Mouse (Mus musculus): Measurements from ENCODE around the gene Olfr630. TPM values are rescaled to one million over a fixed set of nuclear protein-coding genes. Genes with fewer than 3 reads are reported as not detected.
"Not testable (repeated sequence)": the region's sequence is repeated elsewhere in the genome, so short reads cannot be mapped to it uniquely, and the experiment has no call there.

Gene Olfr630
- total RNA-seq (2017): not detected in 2 replicates

DNA sequence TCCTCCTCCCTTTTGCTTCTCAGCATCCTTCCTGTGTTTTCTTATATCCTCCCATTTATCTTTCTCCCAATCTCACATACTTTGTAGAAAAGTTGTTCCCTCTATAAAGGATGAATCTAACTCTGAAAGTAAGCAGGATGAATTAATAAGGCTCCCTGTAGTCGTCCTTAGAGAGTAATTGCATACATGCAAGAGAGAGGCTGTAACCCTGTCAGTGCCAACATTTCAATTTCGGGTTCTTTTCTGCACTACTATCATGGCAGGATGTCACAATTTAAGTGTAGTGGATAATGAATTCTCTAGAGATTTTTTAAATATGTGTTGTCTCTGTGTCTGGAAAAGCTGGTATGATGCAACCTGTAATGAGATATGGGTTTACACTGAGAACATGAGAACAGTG lies at the start of gene Olfr630:
Gene Olfr630 (minus strand): TSS at position 101 of the 400 bp plus-strand sequence.
- no peak for ATAC-seq (ENCODE audit: extremely low read depth, insufficient number of reproducible peaks, low FRiP score, poor library complexity, severe bottlenecking)

GRCm38 (mm10) chr7:103806856-103807255 lies 49.7 kb upstream of the Olfr630 start:
- ATAC-seq (ENCODE audit: extremely low read depth, insufficient number of reproducible peaks, low FRiP score, poor library complexity, severe bottlenecking): peak; percentile 58; the same call in 1 of the 2 replicates

DNA sequence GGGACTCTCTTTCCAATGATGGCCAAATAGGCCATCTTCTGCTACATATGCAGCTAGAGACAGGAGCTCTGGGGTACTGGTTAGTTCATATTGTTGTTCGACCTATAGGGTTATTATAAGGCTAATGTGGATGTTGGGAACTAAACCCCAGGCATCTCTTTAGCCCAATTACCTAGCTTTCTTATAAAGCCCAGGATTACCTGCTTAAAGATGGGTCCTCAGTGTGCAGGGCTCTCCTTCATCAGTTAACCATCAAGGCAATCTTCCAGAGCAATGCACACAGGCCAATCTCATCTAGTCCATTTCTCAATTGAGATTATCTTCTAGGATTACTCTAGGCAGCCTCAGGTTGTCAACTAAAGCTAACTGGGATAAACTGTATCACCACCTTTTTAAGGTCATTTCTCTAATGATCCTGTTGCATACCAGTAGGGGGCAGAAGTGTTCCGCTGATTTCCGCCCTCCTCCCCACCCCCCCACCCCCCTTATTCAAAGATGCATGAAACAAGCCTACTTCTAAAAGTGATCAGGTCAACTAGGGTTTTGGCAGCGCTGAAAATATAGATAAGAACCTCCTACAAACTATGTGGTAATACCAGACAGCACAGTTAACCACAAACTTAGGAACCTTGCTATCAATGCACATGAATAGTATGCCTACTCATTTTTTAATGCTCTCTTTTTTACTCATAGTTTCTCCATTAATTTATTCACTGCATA lies 35.7 kb upstream of the Olfr630 start:
- peak; percentile 41; the same call in 1 of the 2 replicates for ATAC-seq (ENCODE audit: extremely low read depth, insufficient number of reproducible peaks, low FRiP score, poor library complexity, severe bottlenecking)

GRCm38 (mm10) chr7:103791721-103792120 lies 34.6 kb upstream of the Olfr630 start, which contains the start of gene Olfr67:
Gene Olfr67, minus strand, starts transcription at chr7:103791821.
- no peak for ATAC-seq (ENCODE audit: extremely low read depth, insufficient number of reproducible peaks, low FRiP score, poor library complexity, severe bottlenecking)

DNA sequence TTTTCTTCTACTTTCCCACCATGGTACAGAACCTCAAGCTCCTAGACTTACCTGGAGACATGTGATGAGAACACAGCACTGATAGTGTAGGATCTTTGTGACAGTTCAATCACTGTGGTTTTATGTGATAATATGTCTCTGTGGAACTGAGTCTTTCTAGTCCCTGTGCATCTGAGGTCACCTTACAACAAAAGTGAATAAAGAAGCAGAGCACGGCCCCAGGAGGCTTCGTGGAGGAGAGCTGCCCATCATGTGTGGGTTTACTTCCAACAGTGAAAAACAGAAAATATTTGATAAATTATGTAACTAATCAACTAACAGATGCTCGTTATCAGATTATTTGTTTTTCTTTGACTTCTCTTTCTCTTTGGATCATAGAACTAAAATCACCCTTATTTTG lies 22.5 kb upstream of the Olfr630 start, which contains the start of gene Olfr68:
Gene Olfr68 (minus strand): TSS at position 101 of the 400 bp plus-strand sequence.
- no peak for ATAC-seq (ENCODE audit: extremely low read depth, insufficient number of reproducible peaks, low FRiP score, poor library complexity, severe bottlenecking)

- ATAC-seq (ENCODE audit: extremely low read depth, insufficient number of reproducible peaks, low FRiP score, poor library complexity, severe bottlenecking): not testable (repeated sequence)
Measured at GRCm38 (mm10) chr7:103777652-103778051, 20.5 kb upstream of the Olfr630 start.

DNA sequence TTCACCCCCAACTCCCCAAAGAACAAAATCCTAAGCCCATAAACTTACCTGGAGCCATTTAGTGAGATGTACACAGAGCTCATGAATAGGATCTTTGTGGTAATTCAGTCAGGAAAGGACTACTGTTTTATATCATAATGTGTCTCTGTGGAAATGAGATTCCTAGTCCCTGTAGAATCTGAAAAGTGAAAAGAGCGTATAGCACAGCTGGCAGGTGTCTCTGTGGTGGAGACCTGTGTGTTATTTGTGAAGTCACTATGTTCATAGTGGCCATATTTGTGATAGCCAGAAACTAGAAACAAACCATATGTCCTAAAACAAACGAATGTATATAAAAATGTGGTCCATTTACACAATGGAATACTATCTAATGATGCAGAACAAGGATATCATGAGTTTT lies 14.4 kb upstream of the Olfr630 start, which contains the start of gene Olfr69:
Gene Olfr69 (minus strand): TSS at position 101 of the 400 bp plus-strand sequence.
- no peak for ATAC-seq (ENCODE audit: extremely low read depth, insufficient number of reproducible peaks, low FRiP score, poor library complexity, severe bottlenecking)

GRCm38 (mm10) chr7:103767687-103768086 lies 10.6 kb upstream of the Olfr630 start:
- ATAC-seq (ENCODE audit: extremely low read depth, insufficient number of reproducible peaks, low FRiP score, poor library complexity, severe bottlenecking): not testable (repeated sequence)

GRCm38 (mm10) chr7:103762212-103762611 lies 5.1 kb upstream of the Olfr630 start:
- not testable (repeated sequence) for ATAC-seq (ENCODE audit: extremely low read depth, insufficient number of reproducible peaks, low FRiP score, poor library complexity, severe bottlenecking)

DNA sequence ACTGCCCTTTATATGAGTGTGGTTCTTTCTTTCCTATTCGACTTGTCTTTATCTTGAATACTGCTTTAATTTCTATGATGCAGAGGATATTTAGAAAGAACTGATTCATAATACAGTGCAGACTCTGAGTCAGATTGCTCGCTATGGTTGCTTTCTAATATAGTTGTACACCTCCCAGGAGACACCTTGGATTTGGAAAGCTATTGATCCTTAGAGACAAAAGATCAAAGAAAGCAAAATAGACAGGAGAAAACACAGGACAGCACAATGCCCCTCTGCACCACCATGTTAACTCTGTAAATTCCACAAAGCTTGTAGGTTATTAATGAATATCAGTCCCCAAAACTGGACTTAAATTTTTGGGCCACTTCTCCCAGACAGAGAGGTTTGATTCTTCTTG lies 12.3 kb downstream of the Olfr630 start, which contains the start of gene Olfr629:
Gene Olfr629 (minus strand): TSS at position 101 of the 400 bp plus-strand sequence.
- no peak for ATAC-seq (ENCODE audit: extremely low read depth, insufficient number of reproducible peaks, low FRiP score, poor library complexity, severe bottlenecking)

- ATAC-seq (ENCODE audit: extremely low read depth, insufficient number of reproducible peaks, low FRiP score, poor library complexity, severe bottlenecking): no peak
Measured at GRCm38 (mm10) chr7:103730074-103730473, 27.1 kb downstream of the Olfr630 start, which contains the start of gene Olfr628. Gene Olfr628, plus strand, starts transcription at chr7:103730374.

GRCm38 (mm10) chr7:103716398-103716797 lies 40.7 kb downstream of the Olfr630 start:
- ATAC-seq (ENCODE audit: extremely low read depth, insufficient number of reproducible peaks, low FRiP score, poor library complexity, severe bottlenecking): not testable (repeated sequence)

DNA sequence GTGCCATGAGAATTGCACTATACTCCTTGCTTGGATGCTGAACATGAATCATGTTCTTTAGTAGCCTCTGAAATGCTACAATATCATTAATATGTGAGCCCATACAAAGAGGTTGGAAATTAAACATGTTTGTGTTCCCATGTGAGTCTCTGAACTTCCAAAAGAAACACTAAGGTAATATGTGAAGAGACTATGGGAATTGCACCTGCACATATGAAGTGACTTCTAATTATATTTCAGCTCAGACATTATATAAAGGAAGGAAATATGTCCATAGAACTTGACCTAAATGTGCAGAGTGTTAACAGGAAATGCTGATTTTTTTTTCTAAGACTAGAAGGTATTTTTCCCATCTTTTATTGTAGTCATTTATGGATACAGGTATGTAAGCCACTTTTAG lies 42.8 kb downstream of the Olfr630 start, which contains the start of gene Olfr243:
Gene Olfr243 (plus strand): TSS at position 301 of the 400 bp plus-strand sequence.
- ATAC-seq (ENCODE audit: extremely low read depth, insufficient number of reproducible peaks, low FRiP score, poor library complexity, severe bottlenecking): no peak

DNA sequence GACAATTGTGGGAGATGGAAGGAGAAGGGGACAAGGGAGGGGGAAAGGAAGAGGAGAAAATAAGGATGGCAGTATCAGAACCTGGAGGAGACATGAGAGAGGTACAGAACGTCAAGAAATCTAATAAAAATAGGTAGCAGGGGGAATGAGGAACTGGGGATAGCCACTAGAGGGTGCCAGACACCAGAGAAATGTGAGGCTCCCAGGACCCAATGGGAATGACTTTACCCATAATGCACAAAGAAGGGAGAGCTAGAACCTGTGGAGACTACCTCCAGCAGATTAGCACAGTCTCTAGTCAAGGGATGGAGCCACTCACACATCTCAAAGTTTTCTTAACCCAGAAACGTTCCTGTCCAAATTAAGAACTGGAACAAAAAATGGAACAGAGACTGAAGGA lies 45.1 kb downstream of the Olfr630 start:
- ATAC-seq (ENCODE audit: extremely low read depth, insufficient number of reproducible peaks, low FRiP score, poor library complexity, severe bottlenecking): no peak

Other genes with a start within 250 kb of the Olfr630 start
- not detected in 2 replicates for gene Olfr610, start 245.2 kb downstream of the Olfr630 start, total RNA-seq (2017)
- gene Olfr611, start 236.5 kb downstream of the Olfr630 start, total RNA-seq (2017): not detected in 2 replicates
- gene Olfr612, start 214.6 kb downstream of the Olfr630 start, total RNA-seq (2017): not detected in 2 replicates
- not detected in 2 replicates for gene Olfr613, start 209.3 kb downstream of the Olfr630 start, total RNA-seq (2017)
- gene Olfr615, start 201.3 kb downstream of the Olfr630 start, total RNA-seq (2017): not detected in 2 replicates
- gene Olfr616, start 188.2 kb downstream of the Olfr630 start, total RNA-seq (2017): not detected in 2 replicates
- not detected in 2 replicates for gene Olfr617, start 184.3 kb downstream of the Olfr630 start, total RNA-seq (2017)
- not detected in 2 replicates for gene Olfr618, start 167.2 kb downstream of the Olfr630 start, total RNA-seq (2017)
- not detected in 2 replicates for gene Olfr619, start 156.8 kb downstream of the Olfr630 start, total RNA-seq (2017)
- gene Olfr620, start 144.8 kb downstream of the Olfr630 start, total RNA-seq (2017): 0.25 TPM in 1 of 2 replicates, not detected in the other
- not detected in 2 replicates for gene Olfr622, start 114.6 kb downstream of the Olfr630 start, total RNA-seq (2017)
- gene Olfr623, start 93.6 kb downstream of the Olfr630 start, total RNA-seq (2017): not detected in 2 replicates
- gene Olfr624, start 86.1 kb downstream of the Olfr630 start, total RNA-seq (2017): 0.12 TPM in 1 of 2 replicates, not detected in the other
- not detected in 2 replicates for gene Olfr625-ps1, start 74.6 kb downstream of the Olfr630 start, total RNA-seq (2017)
- 0.12 TPM in 1 of 2 replicates, not detected in the other for gene Olfr243, start 42.7 kb downstream of the Olfr630 start, total RNA-seq (2017)
- not detected in 2 replicates for gene Olfr628, start 27.0 kb downstream of the Olfr630 start, total RNA-seq (2017)
- not detected in 2 replicates for gene Olfr629, start 12.4 kb downstream of the Olfr630 start, total RNA-seq (2017)
- 0.23 TPM in 1 of 2 replicates, not detected in the other for gene Olfr69, start 14.3 kb upstream of the Olfr630 start, total RNA-seq (2017)
- gene Olfr68, start 22.4 kb upstream of the Olfr630 start, total RNA-seq (2017): not detected in 2 replicates
- not detected in 2 replicates for gene Olfr67, start 34.5 kb upstream of the Olfr630 start, total RNA-seq (2017)
- gene Hbb-bt, start 56.7 kb upstream of the Olfr630 start, total RNA-seq (2017): 1,968 and 2,313 TPM in 2 replicates
- 10,177 and 10,178 TPM in 2 replicates for gene Hbb-bs, start 70.8 kb upstream of the Olfr630 start, total RNA-seq (2017)
- not detected in 2 replicates for gene Hbb-bh2, start 83.2 kb upstream of the Olfr630 start, total RNA-seq (2017)
- not detected in 2 replicates for gene Hbb-bh1, start 85.8 kb upstream of the Olfr630 start, total RNA-seq (2017)
- not detected in 2 replicates for gene Hbb-y, start 95.9 kb upstream of the Olfr630 start, total RNA-seq (2017)
- gene Olfr66, start 128.9 kb upstream of the Olfr630 start, total RNA-seq (2017): 0.12 TPM in 1 of 2 replicates, not detected in the other
- not detected in 2 replicates for gene Olfr64, start 137.2 kb upstream of the Olfr630 start, total RNA-seq (2017)
- gene Olfr65, start 146.2 kb upstream of the Olfr630 start, total RNA-seq (2017): not detected in 2 replicates
- not detected in 2 replicates for gene Olfr631, start 171.5 kb upstream of the Olfr630 start, total RNA-seq (2017)
- not detected in 2 replicates for gene Olfr632, start 177.0 kb upstream of the Olfr630 start, total RNA-seq (2017)
- not detected in 2 replicates for gene Olfr633, start 187.1 kb upstream of the Olfr630 start, total RNA-seq (2017)
- gene Olfr635, start 213.8 kb upstream of the Olfr630 start, total RNA-seq (2017): not detected in 2 replicates
- gene Olfr638, start 241.4 kb upstream of the Olfr630 start, total RNA-seq (2017): not detected in 2 replicates

Measured in neutrophil, adult 5-6 weeks (primary cell).